Mouse (Mus musculus) heart, embryonic 13.5 days (tissue): ENCODE measurements around the gene Grk3. TPM values are rescaled to one million over a fixed set of nuclear protein-coding genes. Genes with fewer than 3 reads are reported as not detected.

Experiments used
- ATAC-seq: fragments of 200-750 bp; cut with Nextera tagmentation; 2 replicates; pipeline ENCODE4 v1.8.0; 2017; ENCODE audit warnings: moderate TSS enrichment; ENCODE audit not compliant: insufficient number of reproducible peaks, low FRiP score, low TSS enrichment; ENCODE audit errors: extremely low read depth
- H3K27ac ChIP-seq: fragments of 300-500 bp; sonication (generic); replicated peaks from 2 replicates; pipeline ENCODE4 v1.5.1; 2015; ENCODE audit warnings: moderate library complexity, mild to moderate bottlenecking, inconsistent platforms
- H3K27me3 ChIP-seq: fragments of 300-500 bp; sonication (generic); replicated peaks from 2 replicates; pipeline ENCODE4 v1.6.1; 2015; ENCODE audit warnings: mild to moderate bottlenecking, inconsistent platforms
- H3K36me3 ChIP-seq: fragments of 300-500 bp; sonication (generic); 2 replicates; pipeline ENCODE4 v1.6.1; 2015; ENCODE audit warnings: mild to moderate bottlenecking, inconsistent platforms
- H3K4me1 ChIP-seq: fragments of 300-500 bp; sonication (generic); 2 replicates; pipeline ENCODE4 v1.6.1; 2015; ENCODE audit warnings: inconsistent platforms
- H3K4me2 ChIP-seq: fragments of 300-500 bp; sonication (generic); 2 replicates; pipeline ENCODE4 v1.6.1; 2015; ENCODE audit warnings: inconsistent platforms, mild to moderate bottlenecking, moderate library complexity
- H3K4me3 ChIP-seq: fragments of 300-500 bp; sonication (generic); 2 replicates; pipeline ENCODE4 v1.5.1; 2015; ENCODE audit warnings: moderate library complexity, mild to moderate bottlenecking, inconsistent platforms
- H3K9ac ChIP-seq: fragments of 300-500 bp; sonication (generic); 2 replicates; pipeline ENCODE4 v1.6.1; 2015; ENCODE audit warnings: inconsistent platforms, mild to moderate bottlenecking, moderate library complexity
- H3K9me3 ChIP-seq: fragments of 300-500 bp; sonication (generic); 2 replicates; pipeline ENCODE4 v1.6.1; 2016; ENCODE audit warnings: inconsistent platforms
- WGBS: fragments of 180-500 bp; shearing (Covaris S2); methylation state at CpG from one replicate; pipeline ENCODE4 v1.1.7; 2015; ENCODE audit warnings: mixed read lengths; 5-methylcytosine and 5-hydroxymethylcytosine counted together
- polyA plus RNA-seq: library from polyadenylated mRNA; unstranded; fragments of >200 nt; fragmentation: Nextera tagmentation; extraction: Ambion mirVana; gene quantifications from 2 replicates; pipeline ENCODE4 v1.2.1, GENCODE M21; 2015

The Grk3 gene
- polyA plus RNA-seq, 1 experiment from 2014 or later, result 12.3 TPM

GRCm38 (mm10) chr5:113031201-113031754 lies 15.7 kb upstream of the Grk3 start:
- Histone ChIP-seq H3K27me3 (peaks cover 9% of the 10 kb centered on the region), H3K9ac (no peak overlapping the region), H3K27ac (no peak overlapping the region), H3K4me3 (no peak overlapping the region), H3K4me1 (peaks cover 24% of the 10 kb centered on the region), H3K9me3 (no peaks in the 10 kb centered on the region), H3K4me2 (no peak overlapping the region), H3K36me3 (no peaks in the 10 kb centered on the region)
- no peak for ATAC-seq
- WGBS, result 72% methylated on average over 15 of the region's 15 CpGs

- 52% methylated on average over 3 of the region's 3 CpGs for WGBS
- Histone ChIP-seq H3K4me3 (no peak overlapping the region), H3K27me3 (peaks cover 9% of the 10 kb centered on the region), H3K9ac (no peak overlapping the region), H3K27ac (no peak overlapping the region), H3K4me2 (no peak overlapping the region), H3K4me1 (peaks cover 12% of the 10 kb centered on the region), H3K9me3 (no peaks in the 10 kb centered on the region), H3K36me3 (no peaks in the 10 kb centered on the region)
- no peak for ATAC-seq
Observed at GRCm38 (mm10) chr5:113030082-113030481, 14.5 kb upstream of the Grk3 start.

GRCm38 (mm10) chr5:113026706-113027105 lies 11.1 kb upstream of the Grk3 start:
- WGBS, result 75% methylated on average over 5 of the region's 5 CpGs
- Histone ChIP-seq H3K9ac (no peak overlapping the region), H3K27me3 (peaks cover 5% of the 10 kb centered on the region), H3K9me3 (no peaks in the 10 kb centered on the region), H3K4me2 (no peak overlapping the region), H3K4me1 (peaks cover 11% of the 10 kb centered on the region), H3K36me3 (no peaks in the 10 kb centered on the region), H3K4me3 (no peak overlapping the region), H3K27ac (no peak overlapping the region)
- no peak for ATAC-seq

GRCm38 (mm10) chr5:113024154-113024764 lies 8.7 kb upstream of the Grk3 start:
- H3K27ac ChIP-seq, result no peak overlapping the region
- H3K27me3 ChIP-seq, result no peaks in the 10 kb centered on the region
- H3K4me3 ChIP-seq, result no peak overlapping the region
- 31% methylated on average over 18 of the region's 18 CpGs for WGBS
- no peaks in the 10 kb centered on the region for H3K36me3 ChIP-seq
- peaks cover 11% of the 10 kb centered on the region for H3K4me1 ChIP-seq
- peak overlapping the region; percentile 54 for H3K4me2 ChIP-seq
- ATAC-seq, result no peak
- peak overlapping the region; percentile 6; the same call in 1 of the 2 replicates for H3K9ac ChIP-seq
- H3K9me3 ChIP-seq, result no peaks in the 10 kb centered on the region

GRCm38 (mm10) chr5:113018190-113018589 lies 2.6 kb upstream of the Grk3 start:
- H3K9me3 ChIP-seq, result no peaks in the 10 kb centered on the region
- peaks cover 36% of the 10 kb centered on the region for H3K4me1 ChIP-seq
- no peak overlapping the region for H3K4me3 ChIP-seq
- 33% methylated on average over 8 of the region's 8 CpGs for WGBS
- H3K36me3 ChIP-seq, result no peaks in the 10 kb centered on the region
- ATAC-seq, result no peak
- peak overlapping the region; percentile 1; the same call in 1 of the 2 replicates for H3K4me2 ChIP-seq
- no peaks in the 10 kb centered on the region for H3K27me3 ChIP-seq
- H3K9ac ChIP-seq, result no peak overlapping the region
- H3K27ac ChIP-seq, result no peak overlapping the region

GRCm38 (mm10) chr5:113017004-113017403 lies 1.4 kb upstream of the Grk3 start:
- Histone ChIP-seq H3K4me3 (no peak overlapping the region), H3K27me3 (no peaks in the 10 kb centered on the region), H3K4me2 (no peak overlapping the region), H3K27ac (no peak overlapping the region), H3K9ac (no peak overlapping the region), H3K36me3 (no peaks in the 10 kb centered on the region), H3K4me1 (peaks cover 36% of the 10 kb centered on the region), H3K9me3 (no peaks in the 10 kb centered on the region)
- WGBS, result 78% methylated on average over 1 of the region's 1 CpGs
- no peak for ATAC-seq

GRCm38 (mm10) chr5:113014808-113015235 lies 769 bp downstream of the Grk3 start:
- H3K4me1 ChIP-seq, result peaks cover 47% of the 10 kb centered on the region
- 0 out of 2 replicates have a peak, but pooled peaks have one; percentile 6 for ATAC-seq
- 2% methylated on average over 14 of the region's 14 CpGs for WGBS

GRCm38 (mm10) chr5:113014111-113014807 lies 1.3 kb downstream of the Grk3 start:
- H3K4me2 ChIP-seq, result peak overlapping the region; percentile 84
- no peaks in the 10 kb centered on the region for H3K36me3 ChIP-seq
- H3K27me3 ChIP-seq, result no peaks in the 10 kb centered on the region
- peaks cover 53% of the 10 kb centered on the region for H3K4me1 ChIP-seq
- peak overlapping the region; percentile 87 for H3K9ac ChIP-seq
- ATAC-seq, result no peak
- no peaks in the 10 kb centered on the region for H3K9me3 ChIP-seq
- peak overlapping the region; percentile 66; the same call in 1 of the 2 replicates for H3K27ac ChIP-seq
- 44% methylated on average over 16 of the region's 16 CpGs for WGBS
- H3K4me3 ChIP-seq, result peak overlapping the region; percentile 71

More at GRCm38 (mm10) chr5:113014808-113015235, 769 bp downstream of the Grk3 start:
- Histone ChIP-seq H3K27ac (peak overlapping the region; percentile 66), H3K36me3 (no peaks in the 10 kb centered on the region), H3K27me3 (no peaks in the 10 kb centered on the region), H3K4me2 (peak overlapping the region; percentile 84), H3K9me3 (no peaks in the 10 kb centered on the region), H3K9ac (peak overlapping the region; percentile 87), H3K4me3 (peak overlapping the region; percentile 71)

GRCm38 (mm10) chr5:113011926-113012325 lies 3.7 kb downstream of the Grk3 start:
- peaks cover 61% of the 10 kb centered on the region for H3K4me1 ChIP-seq

GRCm38 (mm10) chr5:113009183-113009820 lies 6.3 kb downstream of the Grk3 start:
- H3K27me3 ChIP-seq, result no peaks in the 10 kb centered on the region
- H3K27ac ChIP-seq, result peak overlapping the region; percentile 74
- no peak overlapping the region for H3K9ac ChIP-seq
- H3K9me3 ChIP-seq, result no peaks in the 10 kb centered on the region
- WGBS, result 55% methylated on average over 8 of the region's 8 CpGs
- no peaks in the 10 kb centered on the region for H3K36me3 ChIP-seq
- peaks cover 60% of the 10 kb centered on the region for H3K4me1 ChIP-seq
- H3K4me3 ChIP-seq, result no peak overlapping the region
- peak overlapping the region; percentile 30 for H3K4me2 ChIP-seq
- no peak for ATAC-seq

More at GRCm38 (mm10) chr5:113011926-113012325, 3.7 kb downstream of the Grk3 start:
- H3K27ac ChIP-seq, result no peak overlapping the region
- H3K27me3 ChIP-seq, result no peaks in the 10 kb centered on the region
- H3K9me3 ChIP-seq, result no peaks in the 10 kb centered on the region
- H3K4me3 ChIP-seq, result no peak overlapping the region
- H3K9ac ChIP-seq, result no peak overlapping the region
- H3K36me3 ChIP-seq, result no peaks in the 10 kb centered on the region
- WGBS, result 75% methylated on average over 10 of the region's 10 CpGs
- H3K4me2 ChIP-seq, result no peak overlapping the region
- no peak for ATAC-seq

GRCm38 (mm10) chr5:113008496-113008895 lies 7.1 kb downstream of the Grk3 start:
- WGBS, result 74% methylated on average over 2 of the region's 2 CpGs
- Histone ChIP-seq H3K9me3 (no peaks in the 10 kb centered on the region), H3K36me3 (no peaks in the 10 kb centered on the region), H3K4me3 (no peak overlapping the region), H3K27ac (no peak overlapping the region; the same call in 1 of the 2 replicates), H3K9ac (no peak overlapping the region), H3K27me3 (no peaks in the 10 kb centered on the region), H3K4me1 (peaks cover 52% of the 10 kb centered on the region), H3K4me2 (no peak overlapping the region)
- no peak for ATAC-seq
